Mouse (Mus musculus): ENCODE measurements around the gene Fgfr2. TPM values are rescaled to one million over a fixed set of nuclear protein-coding genes. Genes with fewer than 3 reads are reported as not detected.

Gene Fgfr2
- polyA plus RNA-seq, 1 experiment, result 14.7 TPM

DNA sequence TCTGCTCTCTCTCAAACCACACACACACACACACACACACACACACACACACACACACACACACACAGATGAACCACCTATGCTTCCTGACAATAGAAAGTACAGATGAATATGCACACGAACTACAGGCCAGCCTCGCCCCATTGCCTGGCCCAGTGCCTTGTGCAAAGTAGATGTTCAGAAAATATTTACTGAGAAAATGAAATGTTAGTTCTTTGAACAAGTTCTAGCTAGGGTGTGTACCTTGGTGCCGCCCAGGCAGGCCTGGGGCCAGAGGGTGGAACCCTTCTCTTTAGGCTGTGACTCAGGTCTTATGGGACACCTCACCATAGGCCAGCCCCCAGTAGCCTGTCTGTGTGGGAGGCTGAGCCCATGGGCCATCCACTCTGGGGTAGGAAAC, 891.7 kb downstream of the Fgfr2 start:
- Histone ChIP-seq H3K27me3 (ENCODE audit: control insufficient read depth, insufficient read depth, low read length) (no peaks in the 10 kb centered on the region), H3K36me3 (ENCODE audit: control insufficient read depth, insufficient read depth, low read length) (no peaks in the 10 kb centered on the region), H3K27ac (ENCODE audit: insufficient read depth, low read depth, low read length) (no peak overlapping the region), H3K4me1 (ENCODE audit: control insufficient read depth, insufficient read depth, insufficient read length, low read length) (peaks cover 4% of the 10 kb centered on the region; the same call in 1 of the 2 replicates), H3K4me3 (ENCODE audit: low read depth, low read length) (no peak overlapping the region)
- TF ChIP-seq CTCF (IDR thresholded peaks at IDR 0.05; ENCODE audit: extremely low read depth, insufficient read length, insufficient replicate concordance, low read depth, low read length) (no peak), POLR2A (IDR thresholded peaks at IDR 0.05; ENCODE audit: low read depth, low read length) (no peak)
- 26% methylated on average over 3 of the region's 3 CpGs for WGBS

DNA sequence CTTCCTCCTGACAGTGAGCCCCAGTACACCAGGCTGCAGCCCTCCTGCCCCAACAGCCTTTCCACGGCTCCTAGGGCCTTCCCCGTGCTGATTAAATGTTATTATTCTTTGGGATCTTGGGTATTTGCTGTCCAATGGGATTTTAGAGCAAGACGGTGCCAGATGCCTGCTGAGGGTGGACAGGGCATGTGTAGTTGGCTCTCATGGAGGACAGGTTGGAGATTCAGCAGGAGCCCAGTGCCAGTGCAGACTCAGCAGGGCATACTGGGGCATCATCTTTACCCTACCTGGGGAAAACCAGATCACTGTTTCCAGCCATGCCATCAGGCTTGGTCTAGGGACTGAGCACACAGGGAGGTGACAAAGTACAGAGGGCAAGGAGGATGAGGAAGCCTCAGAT, 892.2 kb downstream of the Fgfr2 start:
- H3K4me1 ChIP-seq (ENCODE audit: control insufficient read depth, insufficient read depth, insufficient read length, low read length), result peaks cover 4% of the 10 kb centered on the region; the same call in 1 of the 2 replicates
- H3K4me3 ChIP-seq (ENCODE audit: low read depth, low read length), result no peak overlapping the region
- no peak overlapping the region for H3K27ac ChIP-seq (ENCODE audit: insufficient read depth, low read depth, low read length)
- H3K27me3 ChIP-seq (ENCODE audit: control insufficient read depth, insufficient read depth, low read length), result no peaks in the 10 kb centered on the region
- 80% methylated on average over 3 of the region's 3 CpGs for WGBS
- H3K36me3 ChIP-seq (ENCODE audit: control insufficient read depth, insufficient read depth, low read length), result no peaks in the 10 kb centered on the region
- TF ChIP-seq CTCF (IDR thresholded peaks at IDR 0.05; ENCODE audit: extremely low read depth, insufficient read length, insufficient replicate concordance, low read depth, low read length), result no peak
- TF ChIP-seq POLR2A (IDR thresholded peaks at IDR 0.05; ENCODE audit: low read depth, low read length), result no peak

DNA sequence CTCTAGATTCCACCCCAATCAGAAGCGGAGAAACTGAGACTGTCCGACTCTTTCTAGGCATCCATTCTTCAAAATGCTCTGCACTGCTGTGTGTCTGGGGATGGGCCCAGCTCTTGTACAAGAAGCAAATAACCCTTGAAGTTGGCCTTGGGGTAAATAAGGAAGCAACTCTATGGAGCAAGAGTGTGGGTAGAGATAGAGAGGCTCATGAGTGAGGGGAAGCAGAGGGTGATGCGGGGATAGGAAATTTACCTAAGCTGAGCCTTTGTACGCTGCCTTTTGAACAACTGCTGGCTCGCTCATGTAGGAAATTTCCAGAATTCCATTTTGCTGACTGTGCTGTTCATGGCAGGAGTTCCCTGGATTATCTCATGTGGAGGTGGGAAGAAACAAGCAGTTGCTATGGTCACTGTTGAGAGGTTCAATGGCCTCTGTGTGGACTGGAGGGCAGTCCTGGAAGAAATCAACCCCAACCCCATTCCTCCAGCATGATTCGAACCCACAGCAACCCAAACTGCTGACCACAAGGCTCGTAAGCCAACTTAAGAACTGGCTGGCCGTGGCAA, 896.0 kb downstream of the Fgfr2 start:
- TF ChIP-seq CTCF (IDR thresholded peaks at IDR 0.05; ENCODE audit: extremely low read depth, insufficient read length, insufficient replicate concordance, low read depth, low read length) (no peak), POLR2A (IDR thresholded peaks at IDR 0.05; ENCODE audit: low read depth, low read length) (no peak)
- WGBS, result 73% methylated on average over 8 of the region's 8 CpGs

DNA sequence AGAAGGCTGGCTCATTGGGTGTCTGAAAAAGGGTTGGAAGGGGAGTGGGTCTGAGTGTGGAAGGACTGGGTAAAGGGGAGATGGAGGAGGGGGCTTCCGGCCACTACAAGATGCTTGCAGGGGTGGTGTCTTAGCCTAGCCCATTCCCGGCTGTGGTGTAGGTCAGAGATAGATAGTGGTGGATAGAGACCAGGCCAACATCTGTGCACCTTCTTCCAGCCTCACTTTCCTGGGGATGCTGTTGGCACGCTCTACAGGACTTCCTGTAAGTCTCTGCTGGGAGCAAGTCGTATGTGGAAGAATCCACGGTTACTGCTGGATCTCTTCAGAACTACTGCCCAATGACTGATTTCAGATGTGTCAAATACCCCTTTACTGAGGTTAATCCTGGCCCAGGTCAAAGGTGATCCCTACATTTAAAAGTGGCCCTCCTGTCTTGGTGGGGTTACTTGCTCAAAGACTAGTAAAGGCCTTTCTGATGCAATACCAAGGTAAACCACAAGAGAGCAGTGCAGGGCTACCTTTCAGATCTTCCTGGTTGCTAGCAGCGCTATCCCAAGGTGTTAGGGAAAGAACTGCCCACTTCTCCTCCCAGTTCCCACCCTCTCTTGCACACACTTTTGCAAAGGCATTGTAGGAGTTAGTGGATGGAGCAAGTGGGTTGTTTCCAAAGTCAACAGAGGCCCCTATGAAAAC, 896.6 kb downstream of the Fgfr2 start:
- Histone ChIP-seq H3K27me3 (ENCODE audit: control insufficient read depth, insufficient read depth, low read length) (no peaks in the 10 kb centered on the region), H3K4me3 (ENCODE audit: low read depth, low read length) (no peak overlapping the region), H3K4me1 (ENCODE audit: control insufficient read depth, insufficient read depth, insufficient read length, low read length) (no peaks in the 10 kb centered on the region), H3K36me3 (ENCODE audit: control insufficient read depth, insufficient read depth, low read length) (no peaks in the 10 kb centered on the region), H3K27ac (ENCODE audit: insufficient read depth, low read depth, low read length) (no peak overlapping the region)
- WGBS, result 60% methylated on average over 6 of the region's 6 CpGs
- TF ChIP-seq POLR2A (IDR thresholded peaks at IDR 0.05; ENCODE audit: low read depth, low read length) (no peak), CTCF (IDR thresholded peaks at IDR 0.05; ENCODE audit: extremely low read depth, insufficient read length, insufficient replicate concordance, low read depth, low read length) (peak; percentile 58; the same call in 1 of the 2 replicates)

More for the DNA sequence above, 896.0 kb downstream of the Fgfr2 start:
- Histone ChIP-seq H3K4me1 (ENCODE audit: control insufficient read depth, insufficient read depth, insufficient read length, low read length) (no peaks in the 10 kb centered on the region), H3K36me3 (ENCODE audit: control insufficient read depth, insufficient read depth, low read length) (no peaks in the 10 kb centered on the region), H3K4me3 (ENCODE audit: low read depth, low read length) (no peak overlapping the region), H3K27me3 (ENCODE audit: control insufficient read depth, insufficient read depth, low read length) (no peaks in the 10 kb centered on the region), H3K27ac (ENCODE audit: insufficient read depth, low read depth, low read length) (no peak overlapping the region)

DNA sequence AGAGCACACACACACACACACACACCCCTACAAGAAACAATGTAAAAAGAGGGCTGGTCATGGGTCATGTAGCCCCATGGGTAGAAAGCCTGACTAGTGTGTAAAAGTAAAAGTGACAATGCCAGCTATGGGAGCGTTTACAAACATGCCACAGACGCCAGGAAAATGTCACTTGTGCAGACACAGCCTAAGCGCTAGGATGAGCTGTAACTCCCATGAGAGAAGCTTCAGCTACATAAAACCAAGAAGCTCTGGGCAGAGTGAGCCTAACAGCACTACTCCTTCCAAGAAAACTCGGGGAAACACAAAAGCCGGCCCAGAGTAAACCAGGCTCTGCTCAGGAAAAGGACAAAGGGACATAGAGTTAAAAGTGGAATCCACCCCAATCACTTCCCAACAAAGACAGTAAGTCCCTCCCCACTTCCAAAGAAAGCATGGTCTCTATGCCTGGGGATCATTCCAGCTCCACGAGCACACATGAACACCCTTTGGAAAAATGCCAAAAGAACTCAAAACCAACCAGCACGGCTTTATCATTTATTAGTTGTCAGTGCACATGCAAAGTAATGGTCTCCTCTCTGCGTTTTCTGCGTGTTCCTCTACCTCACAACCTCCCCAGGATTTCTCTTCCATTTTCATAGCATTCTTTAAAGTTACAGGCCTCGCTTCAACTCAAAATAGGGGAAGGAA, 899.6 kb downstream of the Fgfr2 start:
- H3K4me1 ChIP-seq (ENCODE audit: control insufficient read depth, insufficient read depth, insufficient read length, low read length), result no peaks in the 10 kb centered on the region
- no peaks in the 10 kb centered on the region for H3K36me3 ChIP-seq (ENCODE audit: control insufficient read depth, insufficient read depth, low read length)
- no peak overlapping the region for H3K27ac ChIP-seq (ENCODE audit: insufficient read depth, low read depth, low read length)
- WGBS, result 36% methylated on average over 10 of the region's 10 CpGs
- TF ChIP-seq POLR2A (IDR thresholded peaks at IDR 0.05; ENCODE audit: low read depth, low read length), result no peak
- no peak for TF ChIP-seq CTCF (IDR thresholded peaks at IDR 0.05; ENCODE audit: extremely low read depth, insufficient read length, insufficient replicate concordance, low read depth, low read length)
- H3K4me3 ChIP-seq (ENCODE audit: low read depth, low read length), result no peak overlapping the region
- H3K27me3 ChIP-seq (ENCODE audit: control insufficient read depth, insufficient read depth, low read length), result no peaks in the 10 kb centered on the region

DNA sequence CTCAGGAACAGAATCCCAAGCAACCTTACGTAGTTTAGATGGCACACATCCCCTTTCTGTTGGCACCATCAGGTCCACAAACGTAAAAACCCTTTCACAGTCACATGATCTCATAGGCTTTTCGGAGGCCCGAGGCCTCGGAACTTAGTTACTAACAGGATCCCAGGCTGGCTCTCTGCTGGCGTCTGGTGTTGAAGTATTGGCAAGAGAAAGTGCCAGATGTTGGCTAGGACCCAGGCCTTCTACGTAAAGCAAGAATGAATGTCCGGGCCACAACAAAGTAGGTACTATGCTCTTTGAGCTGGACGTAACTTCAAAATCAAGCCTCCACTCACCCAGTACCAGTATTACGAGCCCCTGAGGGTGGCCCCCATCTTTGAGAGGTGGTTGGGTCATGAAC, 909.1 kb downstream of the Fgfr2 start:
- H3K27ac ChIP-seq (ENCODE audit: insufficient read depth, low read depth, low read length), result no peak overlapping the region
- TF ChIP-seq CTCF (IDR thresholded peaks at IDR 0.05; ENCODE audit: extremely low read depth, insufficient read length, insufficient replicate concordance, low read depth, low read length) (no peak), POLR2A (IDR thresholded peaks at IDR 0.05; ENCODE audit: low read depth, low read length) (no peak)
- H3K27me3 ChIP-seq (ENCODE audit: control insufficient read depth, insufficient read depth, low read length), result no peaks in the 10 kb centered on the region
- H3K36me3 ChIP-seq (ENCODE audit: control insufficient read depth, insufficient read depth, low read length), result no peaks in the 10 kb centered on the region
- WGBS, result 65% methylated on average over 10 of the region's 10 CpGs
- H3K4me3 ChIP-seq (ENCODE audit: low read depth, low read length), result no peak overlapping the region
- H3K4me1 ChIP-seq (ENCODE audit: control insufficient read depth, insufficient read depth, insufficient read length, low read length), result no peaks in the 10 kb centered on the region

DNA sequence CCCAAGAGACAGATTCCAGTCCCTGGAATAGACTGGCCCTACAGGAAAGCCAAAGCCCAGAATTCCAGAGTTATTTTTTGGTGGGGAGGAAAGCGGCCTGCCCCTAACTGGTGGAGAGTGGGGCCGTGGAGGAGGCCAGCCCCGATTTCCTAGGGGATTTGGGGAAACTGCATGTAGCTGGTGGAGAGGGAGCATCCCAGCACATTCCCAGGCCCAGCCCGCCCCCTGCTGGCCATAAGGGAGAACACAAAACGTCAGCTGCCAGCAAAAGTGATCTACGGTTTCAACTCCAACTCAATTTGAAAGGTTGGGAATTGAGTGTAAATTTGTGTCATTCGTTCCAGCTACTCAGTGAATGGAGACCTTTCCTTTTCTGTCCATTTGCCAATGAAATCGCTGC, 909.7 kb downstream of the Fgfr2 start:
- Histone ChIP-seq H3K36me3 (ENCODE audit: control insufficient read depth, insufficient read depth, low read length) (no peaks in the 10 kb centered on the region), H3K4me1 (ENCODE audit: control insufficient read depth, insufficient read depth, insufficient read length, low read length) (no peaks in the 10 kb centered on the region), H3K27me3 (ENCODE audit: control insufficient read depth, insufficient read depth, low read length) (no peaks in the 10 kb centered on the region), H3K4me3 (ENCODE audit: low read depth, low read length) (no peak overlapping the region), H3K27ac (ENCODE audit: insufficient read depth, low read depth, low read length) (no peak overlapping the region)
- 8% methylated on average over 8 of the region's 8 CpGs for WGBS
- TF ChIP-seq POLR2A (IDR thresholded peaks at IDR 0.05; ENCODE audit: low read depth, low read length) (no peak), CTCF (IDR thresholded peaks at IDR 0.05; ENCODE audit: extremely low read depth, insufficient read length, insufficient replicate concordance, low read depth, low read length) (peak; percentile 91)

Data from small intestine, adult 2 months (tissue).